Mouse (Mus musculus) liver, embryonic 14.5 days (tissue): ENCODE data around the gene Slc16a11.

Experiments
- CTCF ChIP-seq: IDR thresholded peaks from 2 replicates; pipeline ENCODE4 v1.5.1; 2016; ENCODE audit warnings: antibody characterized with exemption, low read depth, control low read depth
- EP300 ChIP-seq: IDR thresholded peaks from 2 replicates; pipeline ENCODE4 v1.6.1; 2016; ENCODE audit warnings: antibody characterized with exemption, low read depth

DNA sequence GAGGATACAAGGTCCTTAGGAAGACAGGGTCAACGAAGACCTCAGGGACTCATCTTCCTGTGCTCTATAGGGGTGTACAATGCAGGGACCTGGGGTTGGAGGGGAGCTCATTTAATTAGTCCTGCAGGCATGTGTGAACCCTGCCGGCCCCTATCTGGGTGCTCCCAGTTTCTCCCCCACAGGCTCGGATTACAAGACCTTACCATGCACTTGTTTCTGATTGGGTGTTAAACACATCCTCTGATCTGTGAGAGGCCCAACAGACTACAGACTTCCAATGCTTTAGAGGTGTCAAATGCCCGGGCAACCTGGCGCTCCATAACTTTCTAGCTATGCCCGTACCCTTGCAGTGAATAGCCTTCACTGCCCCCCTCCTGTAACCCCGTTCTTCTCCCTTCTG, 44.4 kb upstream of the Slc16a11 start:
- TF ChIP-seq CTCF (no peak), EP300 (no peak)
